Mouse (Mus musculus): Measurements from ENCODE around the gene Acad8. TPM values are rescaled to one million over a fixed set of nuclear protein-coding genes. Genes with fewer than 3 reads are reported as not detected.

Gene Acad8
- total RNA-seq, 2 experiments from 2014 or later: 75.6 to 95.6 TPM

DNA sequence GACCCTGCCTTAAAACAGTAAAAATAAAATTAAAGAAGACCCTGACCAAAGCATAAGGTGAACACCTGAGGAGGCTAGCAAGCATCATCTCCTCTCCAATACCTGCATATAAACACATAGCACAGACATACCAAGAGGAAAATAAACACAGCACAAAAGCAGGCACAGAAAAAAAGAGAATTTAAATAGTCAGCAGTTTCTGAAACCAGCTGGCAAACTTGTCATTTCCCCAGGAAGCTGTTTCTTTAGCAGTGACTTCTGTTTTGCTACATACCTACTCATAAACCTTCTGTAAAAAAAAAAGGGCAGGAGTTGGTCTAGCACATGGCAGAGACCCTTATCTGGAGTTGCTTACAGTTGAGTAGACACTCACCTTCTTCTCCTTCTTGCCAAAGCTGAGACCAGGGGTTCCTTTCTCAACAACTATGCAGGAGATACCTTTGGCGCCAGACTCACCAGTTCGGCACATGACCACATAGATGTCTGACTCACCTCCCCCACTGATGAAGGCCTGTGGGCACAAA is 14.2 kb downstream of the Acad8 start:
- DNase-seq: no peak

DNA sequence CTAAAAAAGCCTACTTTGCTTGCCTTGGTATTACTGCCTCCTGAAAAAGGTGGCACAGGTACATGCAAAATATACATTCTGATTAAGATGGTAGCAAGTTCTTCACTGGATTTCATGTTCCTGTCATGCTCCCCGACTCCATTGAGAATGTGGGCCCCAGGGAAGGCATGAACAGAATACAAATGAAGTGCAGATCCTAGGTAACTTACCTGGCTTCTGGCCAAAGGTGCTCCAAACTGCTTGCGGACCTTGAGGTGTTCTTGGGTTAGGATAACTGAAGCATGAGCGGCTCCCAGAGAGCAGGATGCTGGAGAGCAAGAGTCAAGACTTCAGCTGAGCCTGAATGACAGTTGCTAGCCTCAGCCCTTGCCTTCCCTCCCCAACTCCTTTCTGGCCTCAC is 20.6 kb downstream of the Acad8 start:
- DNase-seq: no peak

DNA sequence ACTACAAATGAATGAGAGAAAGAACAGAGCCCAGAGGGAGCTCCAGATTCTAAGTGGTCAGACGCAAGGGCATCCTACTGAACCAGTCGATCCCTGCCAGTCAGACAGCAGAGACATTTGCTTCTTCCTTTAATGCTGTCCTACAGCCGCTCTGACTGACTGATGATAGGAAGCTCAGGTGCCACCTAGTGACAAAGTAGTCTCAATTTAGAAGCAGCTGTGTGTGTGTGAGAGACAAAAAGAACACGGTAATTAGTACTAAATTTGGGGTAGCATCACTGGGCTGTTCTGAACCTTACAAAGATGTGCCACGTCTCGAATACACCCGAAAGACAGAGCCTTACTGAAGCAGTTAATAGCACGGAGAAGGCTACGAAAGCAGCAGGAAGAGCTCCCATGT is 21.6 kb downstream of the Acad8 start:
- DNase-seq: no peak

DNA sequence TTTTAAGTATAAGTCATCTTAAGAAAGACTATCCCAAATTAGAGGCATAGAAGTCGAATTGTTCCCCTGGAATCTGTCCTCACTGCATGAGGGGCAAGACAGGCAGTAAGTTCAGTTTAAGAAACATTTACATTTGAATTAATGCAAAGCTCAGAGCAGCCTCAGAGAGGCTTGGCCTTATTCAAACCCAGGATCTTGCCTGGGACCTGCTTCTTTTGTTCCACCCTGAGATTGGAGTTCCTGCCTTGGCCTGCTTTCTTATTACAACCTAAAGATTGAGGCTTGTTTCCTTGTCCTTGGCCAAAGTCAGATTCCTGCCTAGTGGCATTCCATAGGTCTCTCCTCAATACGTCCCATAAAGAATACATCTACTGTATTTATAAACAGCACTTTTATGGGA is 51.6 kb downstream of the Acad8 start:
- DNase-seq: no peak

DNA sequence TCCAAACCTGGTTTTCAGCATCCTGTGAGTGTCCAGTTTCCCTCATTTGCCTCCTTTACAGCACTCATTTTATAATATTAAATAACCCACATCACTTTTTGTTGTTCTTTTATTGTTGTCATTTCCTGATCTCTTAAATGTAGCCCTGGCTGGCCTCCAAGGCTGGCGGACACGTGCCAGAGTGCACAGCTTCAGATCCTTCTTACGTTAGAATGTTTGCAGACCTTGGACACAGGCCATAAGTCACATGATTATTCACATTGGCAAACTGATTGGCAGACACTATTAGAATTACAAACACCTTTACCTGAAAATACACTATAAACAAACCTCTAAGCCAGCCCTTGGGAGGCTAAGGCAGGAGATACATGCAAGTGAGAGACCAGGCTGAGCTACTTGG is 75.2 kb downstream of the Acad8 start:
- DNase-seq: peak; percentile 78

Other genes starting within 250 kb of the Acad8 start
- gene Glb1l2, start 193.1 kb downstream of the Acad8 start, total RNA-seq (2021): 10 to 100 TPM; 12.9 to 13.1 TPM
- 1 to 10 TPM in 1 of 2 experiments, under 1 TPM in 1; 0.67 to 1.7 TPM for gene Glb1l3, start 138.7 kb downstream of the Acad8 start, total RNA-seq (2021)
- gene Gm1110, start 76.5 kb downstream of the Acad8 start, total RNA-seq (2021): not detected
- 10 to 100 TPM; 42.3 to 49.5 TPM for gene Thyn1, start 144 bp upstream of the Acad8 start, total RNA-seq (2021)
- gene Vps26b, start 30.5 kb upstream of the Acad8 start, total RNA-seq (2021): 10 to 100 TPM; 32.8 to 38.7 TPM
- 10 to 100 TPM; 19.2 to 26.0 TPM for gene Ncapd3, start 30.6 kb upstream of the Acad8 start, total RNA-seq (2021)
- 10 to 100 TPM; 31.2 to 35.0 TPM for gene Jam3, start 155.9 kb upstream of the Acad8 start, total RNA-seq (2021)

All from adrenal gland, postnatal 10 days (tissue).